Mouse (Mus musculus) CH12.LX (cell line): ENCODE results near the gene Otop3.

Experiments
- CTCF ChIP-seq, 2 experiments: IDR thresholded peaks in 1 of 2; conservative IDR thresholded peaks in 1 of 2; 2 replicates each; pipeline ENCODE4 v1.5.1; 2011 to 2012; ENCODE audit warnings: low read depth in 2 of 2, low read length in 2 of 2, improper control_type of control experiment in 1 of 2, inconsistent platforms in 1 of 2, mild to moderate bottlenecking in 1 of 2, moderate library complexity in 1 of 2
- EP300 ChIP-seq: IDR thresholded peaks from 2 replicates; pipeline ENCODE4 v1.6.1; 2011; ENCODE audit warnings: low read length, improper control_type of control experiment
- IRF4 ChIP-seq: IDR thresholded peaks from 2 replicates; pipeline ENCODE4 v1.6.1; 2014; ENCODE audit warnings: low read depth, mild to moderate bottlenecking, inconsistent platforms, low read length, improper control_type of control experiment
- POLR2A ChIP-seq: IDR thresholded peaks from 2 replicates; pipeline ENCODE4 v1.6.1; 2011; ENCODE audit warnings: low read depth, mild to moderate bottlenecking, improper control_type of control experiment, low read length
- POLR2AphosphoS2 ChIP-seq: IDR thresholded peaks from 2 replicates; pipeline ENCODE4 v1.6.1; 2011; ENCODE audit warnings: low read depth, low read length, improper control_type of control experiment
- TCF12 ChIP-seq: IDR thresholded peaks from 2 replicates; pipeline ENCODE4 v1.6.1; 2014; ENCODE audit warnings: low read depth, mild to moderate bottlenecking, inconsistent platforms, low read length, improper control_type of control experiment
- USF1 ChIP-seq: IDR thresholded peaks from 2 replicates; pipeline ENCODE4 v1.6.1; 2014; ENCODE audit warnings: low read depth, mild to moderate bottlenecking, inconsistent platforms, low read length, improper control_type of control experiment

DNA sequence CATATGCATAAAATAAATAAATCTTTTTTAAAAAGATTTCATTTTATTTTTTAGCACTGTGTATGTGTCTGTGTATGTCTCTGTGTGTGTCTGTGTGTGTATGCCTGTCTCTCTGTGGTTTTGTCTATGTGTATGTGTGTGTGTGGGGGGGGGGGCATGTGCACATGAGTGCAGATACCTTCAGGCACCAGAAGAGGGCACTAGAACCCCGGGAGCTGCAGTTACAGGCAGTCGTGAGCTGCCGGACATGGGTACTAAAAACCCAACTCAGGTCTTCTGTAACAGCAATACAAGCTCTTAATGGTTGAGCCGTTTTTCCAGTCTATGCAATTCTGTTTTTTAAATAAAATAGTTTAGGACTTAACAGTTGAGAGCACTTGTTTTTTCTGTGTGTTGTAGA, 33.8 kb upstream of the Otop3 start:
- no peak for TF ChIP-seq TCF12
- TF ChIP-seq CTCF (conservative IDR thresholded peaks at IDR 0.05 in 1 of 2, IDR thresholded peaks at IDR 0.05 in 1 of 2; ENCODE audit: low read depth in 2 of 2, low read length in 2 of 2): peak in 1 of 2 experiments; percentile 44; a peak in 2 of 4 replicates
- TF ChIP-seq IRF4: no peak
- TF ChIP-seq EP300: no peak
- TF ChIP-seq POLR2A: no peak
- TF ChIP-seq POLR2AphosphoS2: no peak
- TF ChIP-seq USF1: no peak
